Mouse (Mus musculus) erythroblast, adult 5-6 weeks (primary cell): ENCODE data around the gene Ciapin1. TPM values are rescaled to one million over a fixed set of nuclear protein-coding genes. Genes with fewer than 3 reads are reported as not detected.

Experiments used
- ATAC-seq: replicated peaks from 2 replicates; pipeline ENCODE4 v1.8.0; 2016; ENCODE audit warnings: moderate number of reproducible peaks, mild to moderate bottlenecking, moderate TSS enrichment, inconsistent platforms; ENCODE audit not compliant: poor library complexity, low FRiP score, severe bottlenecking
- total RNA-seq, 2 experiments: library from RNA; stranded (forward) in 1 of 2; stranded (reverse) in 1 of 2; fragments of 150-400 nt in 1 of 2; fragments of 200-764, 138-1000 nt in 1 of 2; gene quantifications; 2 replicates each; pipeline versions ENCODE4 v1.2.3 to v1.2.4; 2015 to 2017; ENCODE audit warnings: low replicate concordance in 2 of 2

Gene Ciapin1
- total RNA-seq (2015; ENCODE audit: low replicate concordance) (16.7 and 30.3 TPM in 2 replicates), total RNA-seq (2017; ENCODE audit: low replicate concordance) (27.0 and 27.2 TPM in 2 replicates)

- peak; percentile 88 for ATAC-seq
Measured at GRCm38 (mm10) chr8:94837662-94838574, at the start of gene Ciapin1, which contains the start of gene Coq9. TSS of gene Ciapin1 (minus strand) at chr8:94838358. TSS of gene Coq9 (plus strand) at chr8:94838321.

GRCm38 (mm10) chr8:94880742-94881141 is 42.6 kb upstream of the Ciapin1 start:
- ATAC-seq = no peak

GRCm38 (mm10) chr8:94876820-94877219 is 38.7 kb upstream of the Ciapin1 start:
- ATAC-seq = no peak

DNA sequence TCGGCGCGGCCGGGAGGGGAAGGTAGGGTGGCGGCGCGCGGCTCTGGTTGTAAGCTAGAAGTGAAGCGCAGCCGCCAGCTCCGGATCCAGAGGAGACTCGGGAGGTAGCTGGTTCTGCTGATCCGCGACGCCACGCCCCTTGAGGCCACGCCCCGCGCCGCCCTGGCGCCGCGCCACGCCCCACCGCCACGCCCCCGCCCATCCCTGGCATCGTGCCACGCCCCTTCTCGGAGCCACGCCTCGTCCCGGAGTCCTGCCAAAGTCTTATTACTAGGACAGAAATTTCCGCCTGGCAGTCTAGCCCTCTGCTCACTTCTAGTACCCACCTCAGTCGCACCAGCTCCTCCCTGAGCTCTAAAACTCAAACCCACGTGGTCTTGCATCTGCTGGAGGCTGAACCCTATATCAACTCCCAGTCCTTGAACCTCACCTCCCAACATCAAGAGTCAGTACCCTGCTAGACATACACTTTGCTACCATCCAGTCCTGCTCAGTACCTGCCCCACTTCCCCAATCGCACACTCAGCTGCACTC is 38.1 kb upstream of the Ciapin1 start, which contains the start of gene Dok4:
TSS of gene Dok4 (minus strand) at position 134 of the 534 bp plus-strand sequence.
- peak; percentile 74 for ATAC-seq

GRCm38 (mm10) chr8:94875871-94876150 is 37.7 kb upstream of the Ciapin1 start:
- ATAC-seq = no peak

GRCm38 (mm10) chr8:94875096-94875870 is 37.1 kb upstream of the Ciapin1 start:
- peak; percentile 5; the same call in 1 of the 2 replicates for ATAC-seq

- peak; percentile 66 for ATAC-seq
Measured at GRCm38 (mm10) chr8:94874358-94874757, 36.2 kb upstream of the Ciapin1 start.

DNA sequence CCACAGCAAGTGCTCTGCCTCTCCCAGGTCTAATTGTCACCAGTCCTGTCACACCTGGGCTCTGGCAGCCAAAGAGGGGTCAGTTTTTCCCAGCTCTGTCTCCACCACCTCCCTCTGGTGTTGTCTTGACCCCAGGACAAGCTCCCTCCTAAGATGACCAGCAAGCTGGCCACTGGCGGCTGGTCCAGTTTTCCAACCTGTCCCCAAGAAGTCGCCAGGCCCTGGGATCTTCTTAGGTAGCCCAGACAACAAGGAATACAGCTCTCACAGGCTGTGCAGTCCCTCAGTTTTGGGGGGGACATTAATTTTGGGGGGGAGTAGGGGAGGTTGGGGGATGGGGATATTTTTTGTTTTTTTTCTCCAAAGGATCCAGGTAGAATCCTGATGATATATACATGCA is 34.4 kb upstream of the Ciapin1 start:
- ATAC-seq = no peak

GRCm38 (mm10) chr8:94872156-94872555 is 34.0 kb upstream of the Ciapin1 start:
- no peak for ATAC-seq

GRCm38 (mm10) chr8:94871108-94871894 is 33.1 kb upstream of the Ciapin1 start:
- ATAC-seq = no peak

DNA sequence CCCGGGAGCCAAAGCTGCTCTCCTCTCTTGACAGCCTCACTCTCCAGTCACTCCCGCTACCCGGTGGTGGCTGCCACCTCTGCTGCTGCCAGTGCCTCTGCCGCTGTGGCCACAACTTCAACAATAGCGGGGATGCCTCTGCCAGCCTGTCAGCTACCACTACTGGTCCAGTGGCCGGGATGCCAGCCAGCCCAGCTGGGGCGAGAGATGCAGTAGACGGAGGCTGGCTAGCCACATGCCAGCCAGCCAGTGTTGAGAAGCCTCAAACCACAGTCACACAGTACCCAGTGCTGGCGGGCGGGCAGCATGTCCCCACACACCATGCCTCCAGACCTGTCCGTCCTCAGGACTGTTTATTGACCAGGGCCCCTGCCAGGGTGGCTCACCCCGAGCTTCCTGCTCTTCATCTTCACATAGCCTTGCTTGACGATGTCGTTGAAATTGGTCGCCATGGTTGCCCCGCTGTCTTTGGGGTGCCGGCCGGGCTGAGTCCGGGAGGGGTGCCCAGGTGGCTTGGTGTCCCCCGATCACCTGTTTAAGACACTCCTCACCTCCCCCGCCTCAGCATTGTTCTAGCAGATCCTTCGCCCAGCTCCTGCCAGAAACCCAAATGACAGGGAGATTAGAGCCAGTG is 32.4 kb upstream of the Ciapin1 start:
- no peak for ATAC-seq

GRCm38 (mm10) chr8:94870003-94870402 is 31.8 kb upstream of the Ciapin1 start:
- no peak for ATAC-seq

- ATAC-seq = no peak
Measured at GRCm38 (mm10) chr8:94869146-94869545, 31.0 kb upstream of the Ciapin1 start.

- no peak for ATAC-seq
Measured at GRCm38 (mm10) chr8:94866921-94867320, 28.8 kb upstream of the Ciapin1 start.

- no peak for ATAC-seq
Measured at GRCm38 (mm10) chr8:94865292-94865691, 27.1 kb upstream of the Ciapin1 start.

DNA sequence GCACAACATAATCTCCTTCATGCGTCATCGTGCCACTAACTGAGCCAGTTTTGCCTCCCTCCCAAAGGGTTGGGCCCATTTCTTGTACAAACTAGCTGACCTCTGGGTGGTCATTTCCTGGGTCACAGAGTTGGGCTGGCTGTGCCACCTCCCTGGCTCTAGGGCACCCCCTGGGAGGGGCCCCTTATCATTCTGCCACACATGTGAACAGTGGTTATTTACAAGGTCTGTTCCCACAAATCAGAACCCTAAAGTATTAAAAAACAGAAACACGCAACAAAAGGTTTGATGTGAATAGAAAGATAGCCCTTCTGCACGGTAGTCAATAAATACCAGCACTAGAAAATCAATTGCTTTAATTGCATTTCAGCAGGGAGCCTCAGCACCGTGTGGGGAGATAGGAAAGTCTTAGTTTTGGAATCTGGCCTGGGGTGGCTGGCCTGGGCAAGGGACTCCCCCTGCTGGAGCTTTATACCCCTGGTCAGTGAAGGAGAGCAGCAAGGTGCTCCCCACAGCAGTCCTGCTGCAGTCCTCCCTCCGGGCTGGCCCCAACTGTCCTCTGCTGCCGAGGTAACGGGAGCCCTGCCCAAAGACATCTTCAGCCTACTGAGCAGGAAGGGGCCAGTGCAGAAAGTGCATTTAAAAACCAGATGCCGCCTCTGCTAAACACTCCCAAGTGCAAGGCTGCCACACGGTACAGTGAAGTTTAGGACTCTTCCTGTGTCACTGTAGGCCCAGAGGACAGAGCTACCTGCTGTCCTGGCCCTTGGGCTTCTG is 25.9 kb upstream of the Ciapin1 start:
- ATAC-seq = no peak

GRCm38 (mm10) chr8:94862487-94863220 is 24.5 kb upstream of the Ciapin1 start:
- no peak for ATAC-seq
